Mouse (Mus musculus) olfactory bulb, adult 2 months (tissue): Measurements from ENCODE around the gene Rpgrip1. TPM values are rescaled to one million over a fixed set of nuclear protein-coding genes. Genes with fewer than 3 reads are reported as not detected.

Source experiments
- H3K27ac ChIP-seq: fragments of 200-500 bp; 2 replicates; pipeline ENCODE4 v1.5.1; 2012; ENCODE audit warnings: low read depth, low read length; ENCODE audit not compliant: insufficient read depth
- H3K4me1 ChIP-seq: fragments of 200-500 bp; 2 replicates; pipeline ENCODE4 v1.6.1; 2012; ENCODE audit warnings: low read length; ENCODE audit not compliant: control insufficient read depth, insufficient read depth
- H3K4me3 ChIP-seq: fragments of 200-500 bp; 2 replicates; pipeline ENCODE4 v1.5.1; 2012; ENCODE audit warnings: mild to moderate bottlenecking, low read depth, low read length, moderate library complexity; ENCODE audit not compliant: insufficient read depth
- CTCF ChIP-seq: fragments of 200-500 bp; IDR thresholded peaks from 2 replicates; pipeline ENCODE4 v1.5.1; 2012; ENCODE audit warnings: low read depth, mild to moderate bottlenecking, low read length, moderate library complexity; ENCODE audit not compliant: insufficient read depth
- POLR2A ChIP-seq: fragments of 200-500 bp; IDR thresholded peaks from 2 replicates; pipeline ENCODE4 v1.6.1; 2012; ENCODE audit warnings: mild to moderate bottlenecking, low read depth, low read length, moderate library complexity; ENCODE audit not compliant: insufficient read depth
- WGBS: fragments of 180-500 bp; shearing (Covaris S2); methylation state at CpG from one replicate; pipeline ENCODE4 v1.1.7; 2018; 5-methylcytosine and 5-hydroxymethylcytosine counted together
- polyA plus RNA-seq: library from polyadenylated mRNA; stranded (reverse); fragments of >200 nt; gene quantifications from 2 replicates; pipeline ENCODE4 v1.2.4, GENCODE M21; 2012; ENCODE audit warnings: low replicate concordance; ENCODE audit not compliant: missing spikeins, insufficient read depth, insufficient read length

The Rpgrip1 gene
- polyA plus RNA-seq, 1 experiment, result not detected

- no peak for TF ChIP-seq CTCF
- no peak for TF ChIP-seq POLR2A
- WGBS, result 63% methylated on average over 1 of the region's 1 CpGs
- H3K4me1 ChIP-seq, result 0 out of 2 replicates have a peak, but pooled peaks cover 1% of the 10 kb centered on the region
- H3K4me3 ChIP-seq, result no peak overlapping the region
- H3K27ac ChIP-seq, result no peak overlapping the region
Observed at GRCm38 (mm10) chr14:52114101-52114500, 3.6 kb downstream of the Rpgrip1 start.

- TF ChIP-seq POLR2A, result no peak
- TF ChIP-seq CTCF, result no peak
- no peak overlapping the region for H3K27ac ChIP-seq
- no peak overlapping the region for H3K4me3 ChIP-seq
- 0 out of 2 replicates have a peak, but pooled peaks cover 4% of the 10 kb centered on the region for H3K4me1 ChIP-seq
- WGBS, result 96% methylated on average over 5 of the region's 5 CpGs
Observed at GRCm38 (mm10) chr14:52117241-52117640, 6.7 kb downstream of the Rpgrip1 start.

- Histone ChIP-seq H3K4me3 (no peak overlapping the region), H3K4me1 (0 out of 2 replicates have a peak, but pooled peaks cover 4% of the 10 kb centered on the region), H3K27ac (no peak overlapping the region)
- 22% methylated on average over 8 of the region's 8 CpGs for WGBS
- TF ChIP-seq POLR2A (no peak), CTCF (no peak)
Observed at GRCm38 (mm10) chr14:52118456-52118822, 7.9 kb downstream of the Rpgrip1 start.

- under 1% methylated on average over 38 of the region's 38 CpGs for WGBS
- TF ChIP-seq POLR2A (no peak), CTCF (no peak)
- Histone ChIP-seq H3K4me1 (0 out of 2 replicates have a peak, but pooled peaks cover 4% of the 10 kb centered on the region), H3K27ac (no peak overlapping the region), H3K4me3 (peak overlapping the region; percentile 62)
Observed at GRCm38 (mm10) chr14:52118823-52119608, 8.5 kb downstream of the Rpgrip1 start.

- H3K4me3 ChIP-seq, result no peak overlapping the region
- 0 out of 2 replicates have a peak, but pooled peaks cover 4% of the 10 kb centered on the region for H3K4me1 ChIP-seq
- WGBS, result 71% methylated on average over 7 of the region's 7 CpGs
- TF ChIP-seq POLR2A (no peak), CTCF (no peak)
- H3K27ac ChIP-seq, result no peak overlapping the region
Observed at GRCm38 (mm10) chr14:52120169-52120568, 9.7 kb downstream of the Rpgrip1 start.

- 20% methylated on average over 4 of the region's 4 CpGs for WGBS
- TF ChIP-seq POLR2A (no peak), CTCF (no peak; the same call in 1 of the 2 replicates)
Observed at GRCm38 (mm10) chr14:52123918-52124317, 13.4 kb downstream of the Rpgrip1 start.

GRCm38 (mm10) chr14:52124636-52125035 lies 14.1 kb downstream of the Rpgrip1 start:
- TF ChIP-seq POLR2A (no peak), CTCF (no peak)
- no peak overlapping the region for H3K27ac ChIP-seq
- 98% methylated on average over 3 of the region's 3 CpGs for WGBS
- no peak overlapping the region for H3K4me3 ChIP-seq
- H3K4me1 ChIP-seq, result no peaks in the 10 kb centered on the region

More at GRCm38 (mm10) chr14:52123918-52124317, 13.4 kb downstream of the Rpgrip1 start:
- Histone ChIP-seq H3K4me1 (0 out of 2 replicates have a peak, but pooled peaks cover 4% of the 10 kb centered on the region), H3K27ac (no peak overlapping the region), H3K4me3 (no peak overlapping the region)

- TF ChIP-seq POLR2A (no peak), CTCF (no peak)
- Histone ChIP-seq H3K4me1 (no peaks in the 10 kb centered on the region), H3K27ac (no peak overlapping the region), H3K4me3 (no peak overlapping the region)
- 72% methylated on average over 5 of the region's 5 CpGs for WGBS
Observed at GRCm38 (mm10) chr14:52133584-52133983, 23.1 kb downstream of the Rpgrip1 start.
